Mouse (Mus musculus) lung, postnatal 0 days (tissue): ENCODE measurements at regions not wholly inside any gene's neighbourhood (a gene's known extent, or its start where the extent isn't known, plus 50 kb on each side); places are given as distances from the start of the nearest gene placed in this dataset.

ENCODE experiments used
- ATAC-seq: fragments of 200-750 bp; cut with Nextera tagmentation; 2 replicates; pipeline ENCODE4 v1.8.0; 2017; ENCODE audit warnings: moderate library complexity
- DNase-seq: peaks from one replicate; pipeline ENCODE4 v3.0.0-alpha.2; 2016; ENCODE audit warnings: low spot score
- H3K27ac ChIP-seq: fragments of 300-500 bp; sonication (generic); 2 replicates; pipeline ENCODE4 v1.5.1; 2014; ENCODE audit warnings: antibody characterized with exemption, mild to moderate bottlenecking, low read length, mixed read lengths
- H3K27me3 ChIP-seq: fragments of 300-500 bp; sonication (generic); replicated peaks from 2 replicates; pipeline ENCODE4 v1.6.1; 2014; ENCODE audit warnings: low read length, mixed read lengths; ENCODE audit not compliant: insufficient read depth
- H3K36me3 ChIP-seq: fragments of 300-500 bp; sonication (generic); 2 replicates; pipeline ENCODE4 v1.6.1; 2014; ENCODE audit warnings: low read length, mixed read lengths; ENCODE audit not compliant: insufficient read depth
- H3K4me1 ChIP-seq: fragments of 300-500 bp; sonication (generic); 2 replicates; pipeline ENCODE4 v1.6.1; 2014; ENCODE audit warnings: antibody characterized with exemption, low read depth, low read length, mixed read lengths; ENCODE audit not compliant: insufficient read depth
- H3K4me2 ChIP-seq: fragments of 300-500 bp; sonication (generic); replicated peaks from 2 replicates; pipeline ENCODE4 v1.6.1; 2014; ENCODE audit warnings: low read depth, mild to moderate bottlenecking, low read length, moderate library complexity, mixed read lengths
- H3K4me3 ChIP-seq: fragments of 300-500 bp; sonication (generic); 2 replicates; pipeline ENCODE4 v1.5.1; 2014; ENCODE audit warnings: low read depth, low read length
- H3K9ac ChIP-seq: fragments of 300-500 bp; sonication (generic); replicated peaks from 2 replicates; pipeline ENCODE4 v1.6.1; 2014; ENCODE audit warnings: low read depth, mild to moderate bottlenecking
- H3K9me3 ChIP-seq: fragments of 300-500 bp; sonication (generic); 2 replicates; pipeline ENCODE4 v1.6.1; 2016; ENCODE audit warnings: low read length, mixed read lengths
- CTCF ChIP-seq: IDR thresholded peaks from 2 replicates; pipeline ENCODE4 v1.5.1; 2016; ENCODE audit warnings: antibody characterized with exemption, mild to moderate bottlenecking
- EP300 ChIP-seq: IDR thresholded peaks from 2 replicates; pipeline ENCODE4 v1.6.1; 2016; ENCODE audit warnings: antibody characterized with exemption, mild to moderate bottlenecking, control low read depth
- WGBS: fragments of 180-500 bp; shearing (Covaris S2); extraction: QIAGEN DNeasy Blood & Tissue Kit; methylation state at CpG from one replicate; pipeline ENCODE4 v1.1.7; 2014; 5-methylcytosine and 5-hydroxymethylcytosine counted together

- H3K4me2 ChIP-seq, result no peak overlapping the region
- no peak overlapping the region for H3K27ac ChIP-seq
- WGBS, result 43% methylated on average over 5 of the region's 5 CpGs
- peaks cover 8% of the 10 kb centered on the region; the same call in 1 of the 2 replicates for H3K9me3 ChIP-seq
- H3K4me1 ChIP-seq, result no peaks in the 10 kb centered on the region
- H3K36me3 ChIP-seq, result no peaks in the 10 kb centered on the region
- no peak for TF ChIP-seq CTCF
- no peak for TF ChIP-seq EP300
- DNase-seq, result no peak
- ATAC-seq, result no peak
- no peak overlapping the region for H3K4me3 ChIP-seq
- H3K9ac ChIP-seq, result no peak overlapping the region
- no peaks in the 10 kb centered on the region for H3K27me3 ChIP-seq
Measured at GRCm38 (mm10) chr7:145135971-145136370, 71.9 kb downstream of the 1810010D01Rik start.

- Histone ChIP-seq H3K4me1 (no peaks in the 10 kb centered on the region), H3K27ac (no peak overlapping the region), H3K36me3 (no peaks in the 10 kb centered on the region), H3K9me3 (no peaks in the 10 kb centered on the region), H3K27me3 (no peaks in the 10 kb centered on the region), H3K4me3 (no peak overlapping the region), H3K9ac (no peak overlapping the region), H3K4me2 (no peak overlapping the region)
- ATAC-seq, result no peak
- TF ChIP-seq CTCF (no peak), EP300 (no peak)
- WGBS, result 95% methylated on average over 5 of the region's 5 CpGs
- no peak for DNase-seq
Measured at GRCm38 (mm10) chr7:145132506-145132905, 75.4 kb downstream of the 1810010D01Rik start.

- ATAC-seq (peak; percentile 73), DNase-seq (peak; percentile 52)
- WGBS, result 67% methylated on average over 8 of the region's 8 CpGs
- H3K9ac ChIP-seq, result no peak overlapping the region
- TF ChIP-seq CTCF (peak; percentile 50), EP300 (no peak)
- H3K4me3 ChIP-seq, result no peak overlapping the region
- H3K4me2 ChIP-seq, result no peak overlapping the region
- H3K27me3 ChIP-seq, result no peaks in the 10 kb centered on the region
- no peaks in the 10 kb centered on the region for H3K36me3 ChIP-seq
- H3K4me1 ChIP-seq, result no peaks in the 10 kb centered on the region
- no peaks in the 10 kb centered on the region for H3K9me3 ChIP-seq
- H3K27ac ChIP-seq, result no peak overlapping the region
Measured at GRCm38 (mm10) chr7:145131438-145132159, 76.3 kb downstream of the 1810010D01Rik start.

- H3K27ac ChIP-seq, result no peak overlapping the region
- TF ChIP-seq CTCF (peak; percentile 23; the same call in 1 of the 2 replicates), EP300 (no peak)
- no peaks in the 10 kb centered on the region for H3K27me3 ChIP-seq
- H3K9me3 ChIP-seq, result no peaks in the 10 kb centered on the region
- H3K4me3 ChIP-seq, result no peak overlapping the region
- no peak for ATAC-seq
- no peaks in the 10 kb centered on the region for H3K4me1 ChIP-seq
- H3K9ac ChIP-seq, result no peak overlapping the region
- no peaks in the 10 kb centered on the region for H3K36me3 ChIP-seq
- no peak for DNase-seq
- no peak overlapping the region for H3K4me2 ChIP-seq
- 19% methylated on average over 4 of the region's 4 CpGs for WGBS
Measured at GRCm38 (mm10) chr7:145129971-145130370, 77.9 kb downstream of the 1810010D01Rik start.

- Histone ChIP-seq H3K27me3 (no peaks in the 10 kb centered on the region), H3K9me3 (no peaks in the 10 kb centered on the region), H3K9ac (no peak overlapping the region), H3K36me3 (no peaks in the 10 kb centered on the region), H3K4me1 (no peaks in the 10 kb centered on the region), H3K4me2 (no peak overlapping the region), H3K27ac (no peak overlapping the region), H3K4me3 (no peak overlapping the region)
- ATAC-seq, result no peak
- TF ChIP-seq CTCF (no peak), EP300 (no peak)
- no peak for DNase-seq
- WGBS, result 33% methylated on average over 8 of the region's 8 CpGs
Measured at GRCm38 (mm10) chr7:145127661-145128060, 80.3 kb downstream of the 1810010D01Rik start.

GRCm38 (mm10) chr7:145127180-145127579 lies 80.7 kb downstream of the 1810010D01Rik start:
- Histone ChIP-seq H3K36me3 (no peaks in the 10 kb centered on the region), H3K4me3 (no peak overlapping the region), H3K4me1 (no peaks in the 10 kb centered on the region), H3K27ac (no peak overlapping the region), H3K27me3 (no peaks in the 10 kb centered on the region), H3K9me3 (no peaks in the 10 kb centered on the region), H3K9ac (no peak overlapping the region), H3K4me2 (no peak overlapping the region)
- WGBS, result 44% methylated on average over 4 of the region's 4 CpGs
- TF ChIP-seq EP300, result no peak
- no peak for TF ChIP-seq CTCF
- ATAC-seq, result no peak
- no peak for DNase-seq
